Mouse (Mus musculus) kidney, adult 9 months (tissue): ENCODE data around the gene Ccdc102a.

ENCODE experiments used
- DNase-seq: peaks from one replicate; pipeline ENCODE4 v3.0.0; 2022

The Ccdc102a gene

DNA sequence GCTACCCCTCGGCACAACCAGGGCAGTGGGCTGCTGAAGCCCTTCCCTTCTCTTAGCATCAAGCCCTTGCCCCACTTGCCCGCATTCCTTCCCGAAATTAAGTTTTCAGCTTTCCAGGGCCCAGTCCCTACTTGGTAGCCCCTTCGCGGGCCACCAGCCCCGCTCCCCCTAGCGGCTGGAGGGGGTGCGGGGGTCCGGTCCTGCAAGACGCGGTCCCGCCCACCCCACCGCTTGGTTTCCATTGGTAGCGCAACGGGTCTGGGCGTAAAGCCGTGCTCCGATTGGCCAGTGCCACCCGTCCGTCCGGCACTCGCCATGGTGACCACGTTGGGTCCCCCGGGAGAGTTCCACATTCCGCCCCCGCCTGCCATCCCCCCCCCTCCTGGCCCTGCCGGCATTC lies 546 bp downstream of the Ccdc102a start:
- peak; percentile 91 for DNase-seq

DNA sequence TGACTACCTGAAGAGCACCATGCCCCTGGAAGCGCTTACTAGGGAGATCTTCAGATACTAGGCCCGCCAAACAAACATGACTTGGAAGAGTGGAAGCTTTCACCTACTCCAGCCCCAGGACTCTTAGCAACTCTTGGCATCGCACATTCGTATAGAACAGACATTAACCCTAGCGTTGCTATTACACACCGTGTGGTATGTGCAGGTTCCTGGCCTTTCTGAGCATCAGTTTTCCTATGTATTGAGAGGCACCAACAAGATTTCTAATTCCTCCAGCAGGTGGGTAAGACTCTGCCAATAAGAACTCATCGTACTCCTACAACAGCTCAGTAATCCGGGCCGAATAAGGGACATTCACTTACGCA lies 956 bp downstream of the Ccdc102a start:
- no peak for DNase-seq

DNA sequence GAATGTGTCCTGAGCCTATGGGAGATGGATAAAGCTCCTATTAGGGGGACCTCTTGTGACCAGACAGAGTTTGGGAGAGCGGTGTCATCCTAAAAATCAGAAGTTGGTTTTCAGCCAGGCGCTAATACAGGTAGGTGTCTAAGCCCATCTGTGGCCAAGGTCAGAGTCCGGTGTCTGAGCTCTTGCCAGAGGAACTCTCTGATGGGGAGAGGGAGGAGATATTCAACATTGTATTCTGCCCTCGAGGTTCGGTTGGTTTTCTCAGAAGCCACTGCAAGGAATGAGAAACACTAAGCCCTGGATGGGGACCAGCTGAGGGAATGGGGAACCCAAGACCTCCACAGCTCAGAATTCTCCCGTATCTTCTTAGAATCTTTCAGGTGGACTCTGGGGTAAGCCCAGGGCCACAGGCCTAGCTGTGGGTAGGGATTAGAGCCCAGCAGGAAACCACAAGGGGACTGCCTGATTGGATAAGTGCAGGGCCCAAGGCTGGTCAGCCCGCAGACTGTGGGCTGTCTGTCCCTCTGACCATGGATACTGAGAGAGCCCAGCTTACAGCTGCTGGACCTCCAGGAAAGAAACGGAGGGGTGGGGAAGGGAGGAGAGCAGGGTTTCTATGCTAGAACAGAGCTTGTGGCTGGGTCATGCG lies 1.5 kb downstream of the Ccdc102a start:
- no peak for DNase-seq

DNA sequence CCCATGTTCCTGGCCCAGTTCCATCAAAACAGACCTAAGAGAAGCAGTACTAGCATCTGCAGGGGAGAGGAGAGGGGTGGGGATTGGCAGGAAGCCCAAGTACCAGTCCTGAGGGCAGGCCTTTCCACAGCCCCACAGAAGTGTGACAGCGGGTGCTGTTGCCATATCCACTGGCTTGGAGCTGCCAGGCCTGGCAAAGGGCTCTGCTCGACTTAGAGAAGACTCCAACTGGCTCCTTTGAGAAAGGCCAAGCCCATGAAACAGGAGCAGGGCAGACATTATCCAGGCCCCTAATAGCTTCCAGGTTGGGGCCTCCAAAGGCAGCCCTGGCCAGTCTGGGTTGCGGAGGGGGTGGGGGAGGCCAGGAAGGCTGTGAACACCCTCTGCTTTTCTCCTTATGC lies 3.2 kb downstream of the Ccdc102a start:
- no peak for DNase-seq

DNA sequence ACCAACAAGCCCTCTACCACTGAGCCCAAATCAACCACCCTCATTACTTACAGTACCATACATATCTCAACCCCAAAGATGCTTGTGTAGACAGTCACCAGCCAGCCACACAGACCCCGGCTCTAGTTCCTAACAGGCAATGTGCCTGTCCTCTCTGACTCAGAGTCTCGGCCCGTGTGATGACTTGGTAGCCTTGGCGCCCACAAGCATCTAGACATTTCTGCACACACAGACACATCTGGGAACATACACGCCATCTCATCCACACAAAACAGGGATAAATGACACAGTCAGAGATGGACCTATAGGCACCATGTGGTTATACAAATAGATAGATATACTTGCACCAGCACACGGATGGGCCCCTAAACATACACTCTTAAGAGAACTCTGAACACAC lies 3.6 kb downstream of the Ccdc102a start:
- DNase-seq = no peak

DNA sequence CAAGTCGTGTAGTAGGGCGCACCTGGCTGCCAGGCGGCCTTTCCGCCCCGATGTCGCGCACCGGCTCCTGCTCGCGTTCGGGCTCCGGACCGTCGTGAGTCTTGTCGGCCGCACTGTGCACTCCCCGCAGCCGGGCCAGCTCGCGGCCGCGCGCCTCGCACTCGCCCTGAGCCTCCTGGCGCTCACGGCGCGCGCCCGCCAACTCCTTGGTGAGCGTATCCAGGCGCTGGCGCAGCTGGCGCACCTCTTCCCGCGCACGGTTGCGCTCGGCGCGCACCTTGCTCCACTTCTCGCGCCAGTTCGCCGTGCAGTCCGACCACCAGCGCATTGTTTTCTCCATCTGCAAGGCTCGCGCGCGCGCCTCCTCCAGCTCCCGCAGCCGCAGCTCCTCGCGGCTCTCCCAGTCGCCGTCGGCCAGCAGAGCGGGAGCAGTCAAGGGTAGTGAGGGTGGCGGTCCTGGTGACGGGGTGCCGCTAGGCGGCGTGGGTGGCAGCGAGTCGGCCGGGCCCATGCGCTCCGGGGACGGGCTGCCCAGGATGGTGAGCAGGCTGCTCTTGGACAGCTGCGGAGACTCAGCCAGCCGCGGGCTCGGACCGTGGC lies 4.7 kb downstream of the Ccdc102a start:
- peak; percentile 59 for DNase-seq

DNA sequence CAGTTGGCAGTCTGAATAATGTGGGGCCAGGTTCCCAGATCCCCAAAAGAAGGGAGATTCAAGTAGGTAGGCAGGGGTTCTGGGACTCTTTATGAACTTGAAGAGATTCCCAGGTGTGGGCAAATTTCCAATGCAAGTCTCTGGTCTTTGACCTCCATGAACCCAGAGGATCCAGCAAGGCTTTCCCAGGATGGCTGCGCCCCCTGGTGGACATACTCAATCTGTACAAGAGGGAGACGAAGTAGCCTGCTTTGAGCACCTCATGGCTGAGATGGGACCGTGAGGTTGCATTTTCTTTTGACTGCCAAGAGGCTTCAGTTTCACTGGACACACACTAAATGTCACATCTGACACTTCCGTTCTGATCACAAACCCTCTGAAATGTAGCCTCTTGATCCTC lies 9.1 kb downstream of the Ccdc102a start:
- peak; percentile 93 for DNase-seq

DNA sequence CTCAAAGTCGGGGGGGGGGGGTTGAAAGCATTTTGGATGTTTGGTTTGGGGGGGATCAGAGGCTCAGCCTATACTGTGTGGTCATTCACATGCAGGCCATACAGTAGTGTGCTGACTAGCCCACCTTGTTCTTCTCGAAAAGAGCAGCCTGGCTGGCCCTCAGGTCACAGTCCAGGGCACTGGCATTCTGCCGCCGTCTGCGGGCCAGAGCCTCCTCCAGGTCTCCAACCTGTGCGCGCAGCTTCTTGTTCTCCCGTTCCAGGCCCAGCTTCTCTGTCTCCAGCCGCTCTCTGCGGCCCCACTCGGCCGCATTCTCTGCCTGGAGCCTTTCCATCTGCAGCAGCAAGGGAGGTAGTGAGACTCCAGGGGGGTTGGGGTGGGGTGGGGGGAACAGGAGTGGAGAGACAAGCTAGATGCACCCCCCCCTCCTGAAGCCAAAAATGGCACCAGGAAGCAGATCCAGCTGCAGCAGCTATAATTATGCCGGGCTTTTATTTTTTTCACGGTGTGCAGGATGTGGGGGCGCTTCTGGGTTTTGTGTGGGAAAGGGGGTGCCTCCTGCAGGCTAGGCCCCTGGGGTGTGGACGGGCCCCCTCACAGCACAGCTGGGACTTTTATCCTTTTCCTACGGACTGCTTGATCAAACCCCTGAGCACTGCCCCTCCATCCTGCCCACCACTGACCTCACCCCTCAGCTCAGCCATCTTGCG lies 10.2 kb downstream of the Ccdc102a start:
- peak; percentile 80 for DNase-seq

DNA sequence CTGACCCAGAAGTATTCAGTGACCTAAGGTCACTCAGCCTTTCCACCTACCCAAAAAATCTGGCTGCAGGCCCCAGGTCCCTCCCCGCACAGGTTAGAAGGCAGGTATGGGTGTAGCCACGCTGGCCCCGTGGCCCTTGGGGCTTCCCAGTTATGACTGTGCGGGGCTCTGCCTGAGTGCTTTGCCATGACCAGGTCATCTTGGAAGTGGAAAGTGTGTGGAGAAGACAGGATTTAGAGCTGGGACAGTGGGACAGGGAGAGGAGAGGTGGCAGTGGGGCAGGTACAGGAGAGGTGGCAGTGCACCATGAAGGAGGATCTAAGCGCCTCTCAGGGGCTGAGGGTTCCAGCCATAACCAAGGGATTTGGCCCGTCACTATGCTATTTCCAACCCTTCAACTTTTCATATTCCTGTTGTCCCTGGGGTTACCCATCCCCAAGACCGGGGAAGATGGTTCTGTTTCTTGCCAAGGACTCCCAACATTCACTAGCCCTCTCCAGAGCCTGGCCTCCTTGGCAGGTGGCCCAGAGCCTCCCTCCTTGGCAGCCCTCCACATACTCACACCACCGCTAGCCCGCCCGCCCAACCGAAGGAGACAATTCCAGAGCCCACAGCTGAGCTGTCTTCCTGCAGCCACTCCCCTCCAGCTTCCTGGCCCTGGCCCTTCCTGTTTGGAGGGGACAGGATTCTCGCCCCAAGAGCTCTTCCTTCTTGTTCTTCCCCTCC lies 13.3 kb downstream of the Ccdc102a start:
- DNase-seq = peak; percentile 96

DNA sequence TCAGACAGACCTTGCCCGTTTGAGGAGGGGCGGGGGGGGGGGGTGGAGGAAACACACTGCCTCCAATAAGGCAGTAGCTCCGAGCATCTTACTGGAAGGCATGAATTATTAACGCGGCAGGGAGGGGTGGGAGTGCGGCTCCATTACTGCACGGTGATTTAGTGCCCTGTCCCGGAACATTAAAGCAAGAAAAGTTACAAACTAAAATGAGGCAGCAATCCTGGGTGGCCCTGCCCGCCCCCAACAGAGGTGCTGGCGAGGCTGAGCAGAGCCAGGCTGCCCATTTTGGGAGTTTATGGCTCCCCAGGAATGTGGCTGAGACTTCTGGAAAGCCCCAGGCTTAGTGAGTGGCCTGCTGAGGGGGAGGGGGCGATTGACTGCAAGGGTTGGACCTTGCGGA lies 14.2 kb downstream of the Ccdc102a start:
- DNase-seq = peak; percentile 50

DNA sequence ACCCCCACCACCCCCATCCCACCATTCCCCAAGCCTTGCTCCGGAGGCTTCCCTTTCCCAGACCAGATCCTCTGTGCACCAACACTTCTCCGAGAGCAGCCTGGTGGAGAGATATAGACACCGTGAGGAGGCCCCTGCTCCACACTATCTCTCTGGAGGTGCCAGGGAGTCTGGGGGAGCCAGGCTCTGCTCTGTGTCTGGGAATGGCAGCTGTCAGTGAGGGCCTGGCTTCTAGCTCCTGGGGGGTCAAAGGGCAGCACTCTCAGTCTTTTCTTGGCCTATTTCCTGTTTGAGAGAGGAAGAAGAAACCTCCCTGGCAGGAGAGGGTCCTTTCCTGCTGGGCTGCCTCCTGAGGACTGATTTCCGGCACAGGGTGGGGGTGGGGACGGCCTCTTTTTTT lies 16.9 kb downstream of the Ccdc102a start:
- peak; percentile 28 for DNase-seq

DNA sequence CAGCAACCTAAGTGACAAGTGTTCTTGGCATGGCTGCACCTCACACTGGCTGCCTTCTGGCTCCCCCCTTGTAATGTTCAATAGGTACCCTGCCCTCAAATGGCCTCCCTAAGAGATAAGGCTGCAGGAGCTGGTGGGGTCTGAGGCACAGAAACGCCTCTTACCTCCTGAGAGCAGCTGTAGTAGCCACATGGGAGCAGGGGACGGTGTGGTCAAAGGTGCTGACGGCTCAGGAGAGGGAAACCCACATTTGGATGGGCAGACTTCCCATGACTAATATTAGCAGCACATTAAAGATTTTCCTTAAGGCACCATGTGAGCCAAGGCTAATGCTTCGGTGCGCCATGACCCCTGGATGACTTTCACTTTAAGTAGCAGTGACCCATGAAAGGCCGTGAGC lies 17.3 kb downstream of the Ccdc102a start:
- DNase-seq = no peak

DNA sequence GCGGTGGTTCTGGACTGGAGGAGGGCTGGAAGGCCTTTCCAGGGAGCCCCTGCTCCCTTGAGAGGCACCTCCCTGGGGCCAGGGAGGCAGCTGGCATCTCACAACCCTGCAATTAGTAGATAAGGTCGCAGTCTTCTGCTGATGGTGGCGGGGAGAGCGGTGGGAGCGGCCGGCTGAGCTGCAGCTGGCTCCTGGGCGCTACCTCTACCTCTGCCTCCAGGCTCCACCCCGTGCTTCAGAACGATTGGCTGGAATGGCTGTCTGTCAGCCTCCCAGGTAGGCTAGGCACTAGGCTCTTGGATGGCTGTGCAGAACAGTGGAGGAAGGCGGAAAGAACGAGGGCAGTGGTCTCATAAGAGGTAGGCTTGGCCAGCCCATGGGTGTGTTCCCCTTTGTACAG lies 18.6 kb downstream of the Ccdc102a start:
- peak; percentile 31 for DNase-seq

DNA sequence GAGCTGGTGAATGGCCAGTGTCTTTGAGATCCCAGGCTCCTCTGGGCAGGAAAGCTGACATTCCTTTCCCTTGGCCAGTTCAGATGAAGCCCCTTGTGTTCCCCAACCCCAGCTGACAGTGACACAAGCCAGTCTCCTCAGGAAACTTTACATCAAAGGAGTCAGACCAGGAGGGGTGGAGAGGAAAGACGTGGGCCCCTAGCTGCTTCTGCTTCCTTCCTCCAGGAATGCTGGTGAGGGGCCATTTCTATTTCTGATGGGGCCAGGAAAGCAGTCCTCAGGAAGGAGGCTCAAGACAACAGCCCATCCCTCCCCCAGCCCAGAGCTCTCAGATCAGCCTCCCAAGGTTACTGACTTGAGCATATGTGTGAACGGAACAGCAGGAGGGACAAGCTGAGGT lies 25.0 kb downstream of the Ccdc102a start:
- no peak for DNase-seq

DNA sequence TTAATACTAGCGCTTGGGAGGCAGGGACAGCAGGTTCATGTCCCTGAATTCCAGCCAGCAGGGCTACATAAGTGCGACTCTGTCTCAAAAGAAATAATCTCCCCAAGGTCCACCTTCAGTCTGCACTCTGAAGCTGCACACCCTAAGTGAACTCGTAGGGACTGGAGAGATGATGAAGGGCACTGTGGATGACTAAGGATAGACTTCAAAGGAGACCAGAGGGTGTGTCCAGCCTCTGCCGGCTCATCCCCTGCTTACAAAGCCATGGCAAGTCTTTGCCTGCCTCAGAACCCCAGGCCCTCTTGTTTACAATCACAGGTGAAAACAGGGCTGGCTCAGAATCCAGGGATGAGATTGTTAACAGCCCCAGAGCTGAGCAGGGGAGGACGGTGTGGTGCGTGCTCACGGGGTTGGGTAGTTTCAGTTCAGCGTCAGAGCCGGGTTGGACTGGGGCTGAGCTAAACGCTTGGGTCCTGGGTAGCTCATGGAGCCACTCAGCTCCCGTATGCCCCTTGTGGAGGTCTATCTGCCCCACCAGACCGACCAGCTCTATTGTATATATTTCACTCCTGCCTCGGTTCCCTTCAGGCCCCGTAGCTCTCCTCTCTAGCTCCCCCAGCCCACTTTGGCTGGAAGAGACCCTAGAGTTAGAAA lies 29.4 kb downstream of the Ccdc102a start:
- DNase-seq = no peak

DNA sequence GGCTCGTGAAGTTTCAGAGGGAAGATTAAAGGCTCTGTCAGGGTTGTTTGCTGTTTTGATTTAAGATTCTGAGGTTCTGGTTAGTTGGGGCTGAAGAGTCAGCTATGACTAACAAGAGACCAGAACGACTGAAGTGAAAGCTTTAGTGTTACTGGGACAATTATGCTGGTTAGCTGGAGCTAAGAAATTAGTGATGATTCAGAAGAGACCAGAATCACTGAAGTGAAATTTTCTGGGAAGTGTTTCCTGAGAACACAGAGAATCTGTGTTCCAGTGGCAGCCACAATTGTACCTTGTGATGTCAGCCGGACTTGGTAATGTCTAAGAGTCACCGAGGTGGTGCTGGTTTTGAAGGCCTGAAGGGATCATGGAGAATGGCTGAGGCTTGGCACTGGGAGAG lies 37.2 kb downstream of the Ccdc102a start:
- DNase-seq = no peak

DNA sequence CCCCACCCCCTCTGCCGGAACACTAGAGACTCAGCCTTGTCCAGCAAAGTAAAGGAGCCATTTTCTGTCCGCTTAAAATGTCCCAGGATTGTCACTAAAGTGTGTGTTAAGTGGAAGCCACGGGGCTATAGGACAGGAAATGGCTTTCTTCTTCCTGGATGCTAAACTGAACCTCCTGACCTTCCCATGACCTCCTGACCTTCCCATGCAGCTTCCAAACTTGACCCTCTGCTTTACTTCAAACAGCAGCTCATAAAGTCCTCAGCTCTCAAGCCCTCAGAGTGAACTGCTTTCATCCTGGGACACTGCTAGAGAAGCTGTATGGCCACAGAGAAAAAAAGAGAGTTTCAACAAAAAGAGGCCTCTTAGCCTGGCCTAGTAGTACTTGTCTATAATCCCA lies 41.1 kb downstream of the Ccdc102a start:
- DNase-seq = no peak

DNA sequence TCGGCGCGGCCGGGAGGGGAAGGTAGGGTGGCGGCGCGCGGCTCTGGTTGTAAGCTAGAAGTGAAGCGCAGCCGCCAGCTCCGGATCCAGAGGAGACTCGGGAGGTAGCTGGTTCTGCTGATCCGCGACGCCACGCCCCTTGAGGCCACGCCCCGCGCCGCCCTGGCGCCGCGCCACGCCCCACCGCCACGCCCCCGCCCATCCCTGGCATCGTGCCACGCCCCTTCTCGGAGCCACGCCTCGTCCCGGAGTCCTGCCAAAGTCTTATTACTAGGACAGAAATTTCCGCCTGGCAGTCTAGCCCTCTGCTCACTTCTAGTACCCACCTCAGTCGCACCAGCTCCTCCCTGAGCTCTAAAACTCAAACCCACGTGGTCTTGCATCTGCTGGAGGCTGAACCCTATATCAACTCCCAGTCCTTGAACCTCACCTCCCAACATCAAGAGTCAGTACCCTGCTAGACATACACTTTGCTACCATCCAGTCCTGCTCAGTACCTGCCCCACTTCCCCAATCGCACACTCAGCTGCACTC lies 41.6 kb downstream of the Ccdc102a start, which contains the start of gene Dok4:
Gene Dok4, minus strand, starts transcription at position 134 of the 534 bp plus-strand sequence.
- DNase-seq = peak; percentile 90

DNA sequence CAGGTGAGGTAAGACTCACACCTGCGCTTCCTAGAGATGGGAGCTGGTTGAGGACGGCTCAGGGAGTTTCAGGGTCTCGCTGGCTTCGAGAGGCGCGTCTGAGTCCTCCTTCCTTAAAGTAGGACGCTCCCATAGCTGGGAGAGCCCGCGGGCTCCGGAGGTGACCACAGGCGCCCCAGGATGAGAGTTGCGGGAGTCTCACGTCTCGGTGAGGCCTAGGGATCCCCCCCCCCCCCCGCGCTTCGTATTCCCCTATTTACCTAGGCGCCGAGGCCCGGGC lies 42.1 kb downstream of the Ccdc102a start:
- DNase-seq = no peak

DNA sequence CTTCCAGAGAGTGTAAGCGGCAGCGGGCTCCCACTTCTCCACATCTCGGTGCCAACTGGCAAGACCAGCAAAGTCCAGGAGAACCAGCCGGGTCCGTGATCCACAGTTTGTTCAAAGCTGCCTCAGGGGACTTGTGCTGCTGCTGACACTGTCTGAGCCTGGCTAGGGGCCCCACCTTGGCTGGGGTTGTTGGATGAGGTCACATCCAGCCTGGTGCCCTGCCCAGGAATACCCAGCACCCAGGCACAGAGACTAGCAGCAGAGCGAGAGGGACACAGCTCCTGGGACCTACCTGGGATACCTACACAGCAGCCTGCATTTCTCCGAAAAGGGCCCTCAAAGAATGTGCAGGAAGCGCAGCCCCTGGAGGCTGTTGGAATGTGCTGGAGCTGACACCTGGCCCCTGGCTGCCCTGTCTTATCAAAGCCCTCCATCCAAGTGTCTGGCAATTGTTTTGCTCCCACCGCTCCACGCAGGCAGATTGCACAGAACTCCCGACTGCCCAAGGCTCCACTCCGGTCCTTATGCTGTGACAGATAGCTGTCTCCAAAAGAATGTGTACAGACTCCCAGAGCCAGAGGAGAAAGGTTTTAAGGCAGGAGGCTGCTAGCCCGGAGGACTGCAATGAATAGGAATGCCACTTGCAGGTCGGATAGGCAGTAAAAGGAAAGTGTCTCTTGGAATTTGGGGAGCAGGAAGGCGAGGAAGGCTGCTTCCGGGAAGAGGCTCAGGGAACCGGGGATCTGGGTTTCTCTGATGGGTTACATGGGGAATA lies 42.6 kb downstream of the Ccdc102a start:
- DNase-seq = peak; percentile 43

DNA sequence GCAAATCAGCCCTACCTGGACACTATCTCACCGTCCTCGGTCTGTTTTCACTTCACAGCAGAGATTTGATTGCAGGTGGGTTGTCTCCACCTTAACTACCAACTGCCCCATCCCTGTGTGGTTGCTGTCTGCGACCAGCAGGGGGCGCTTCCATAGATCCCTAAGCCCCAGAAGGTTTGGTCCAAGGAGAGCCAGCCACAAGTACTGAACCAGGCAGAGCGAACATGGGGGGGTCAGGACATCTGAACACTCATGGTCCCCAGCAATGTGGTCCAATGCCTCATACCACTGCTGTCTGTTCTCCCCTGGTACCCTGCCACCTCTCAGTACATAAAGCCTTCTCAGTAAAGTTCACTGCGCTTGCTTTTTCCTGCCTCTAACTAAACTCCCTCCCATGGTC lies 43.5 kb downstream of the Ccdc102a start:
- DNase-seq = peak; percentile 80

DNA sequence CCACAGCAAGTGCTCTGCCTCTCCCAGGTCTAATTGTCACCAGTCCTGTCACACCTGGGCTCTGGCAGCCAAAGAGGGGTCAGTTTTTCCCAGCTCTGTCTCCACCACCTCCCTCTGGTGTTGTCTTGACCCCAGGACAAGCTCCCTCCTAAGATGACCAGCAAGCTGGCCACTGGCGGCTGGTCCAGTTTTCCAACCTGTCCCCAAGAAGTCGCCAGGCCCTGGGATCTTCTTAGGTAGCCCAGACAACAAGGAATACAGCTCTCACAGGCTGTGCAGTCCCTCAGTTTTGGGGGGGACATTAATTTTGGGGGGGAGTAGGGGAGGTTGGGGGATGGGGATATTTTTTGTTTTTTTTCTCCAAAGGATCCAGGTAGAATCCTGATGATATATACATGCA lies 45.3 kb downstream of the Ccdc102a start:
- no peak for DNase-seq
